Mouse (Mus musculus): ENCODE measurements at regions not wholly inside any gene's neighbourhood (a gene's known extent, or its start where the extent isn't known, plus 50 kb on each side); places are given as distances from the start of the nearest gene placed in this dataset.
"Not testable (repeated sequence)": the region's sequence is repeated elsewhere in the genome, so short reads cannot be mapped to it uniquely, and the experiment has no call there.

DNA sequence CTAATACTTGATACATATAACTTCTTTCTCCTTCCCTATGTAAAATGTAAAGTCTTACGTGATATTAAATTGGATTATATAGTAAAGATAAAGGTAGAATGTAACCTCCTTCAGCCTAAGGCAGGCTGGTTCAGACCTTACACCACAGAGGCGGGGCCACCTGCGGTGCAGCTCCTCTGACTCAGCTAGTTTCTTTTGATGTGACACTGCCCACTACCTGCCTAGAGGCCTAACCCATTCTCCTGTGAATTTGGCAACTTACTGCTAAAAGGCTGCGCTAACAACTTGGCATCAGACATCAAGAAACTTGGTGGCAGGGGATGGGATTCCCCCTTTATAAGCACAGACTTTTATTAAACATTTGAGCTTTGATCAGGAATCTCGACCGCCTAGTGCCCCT, 74.5 kb downstream of the Aasdhppt start:
- no peak for DNase-seq (ENCODE audit: low spot score in 2 of 2)

DNA sequence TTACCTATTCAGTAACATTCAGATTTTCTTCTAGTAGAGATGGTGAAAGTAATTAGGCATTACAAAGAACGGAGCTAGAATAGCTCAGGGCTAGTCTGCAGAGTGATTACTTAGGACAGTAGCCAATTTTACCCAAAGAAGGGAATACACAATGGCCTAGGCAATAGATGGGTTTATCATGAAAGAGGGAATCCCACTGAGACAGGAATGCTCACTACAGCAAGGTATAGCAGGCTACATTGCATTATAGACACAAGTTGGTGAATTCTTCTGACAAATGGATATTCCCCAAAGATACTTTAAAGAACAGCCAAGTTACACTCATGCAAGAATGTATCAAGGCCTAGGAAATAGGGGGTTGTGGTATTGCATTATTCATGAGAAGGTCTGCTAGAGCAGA, 94.7 kb downstream of the Aasdhppt start:
- not testable (repeated sequence) for DNase-seq (ENCODE audit: low spot score in 2 of 2)

GRCm38 (mm10) chr9:4209987-4210476, 99.2 kb downstream of the Aasdhppt start:
- DNase-seq (ENCODE audit: low spot score in 2 of 2) = no peak

DNA sequence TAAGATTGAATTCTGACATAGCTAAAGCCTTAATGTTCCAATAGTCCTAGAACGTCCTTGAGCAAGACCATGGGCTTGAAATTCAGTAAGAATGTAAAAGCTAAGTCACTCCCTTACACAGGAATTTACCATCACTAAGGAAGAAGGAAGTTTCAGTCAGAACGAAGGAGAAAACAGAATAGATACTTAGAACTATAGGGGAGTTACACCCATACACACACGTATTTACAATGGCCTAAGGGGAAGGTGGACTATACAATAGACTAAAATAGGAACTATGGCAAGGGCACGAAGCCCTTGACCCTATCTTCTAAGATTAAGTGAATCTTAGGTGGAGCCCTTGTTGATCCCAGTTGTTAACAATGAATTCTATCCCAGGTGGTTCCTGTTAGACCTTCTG, 116.5 kb downstream of the Aasdhppt start:
- not testable (repeated sequence) for DNase-seq (ENCODE audit: low spot score in 2 of 2)

DNA sequence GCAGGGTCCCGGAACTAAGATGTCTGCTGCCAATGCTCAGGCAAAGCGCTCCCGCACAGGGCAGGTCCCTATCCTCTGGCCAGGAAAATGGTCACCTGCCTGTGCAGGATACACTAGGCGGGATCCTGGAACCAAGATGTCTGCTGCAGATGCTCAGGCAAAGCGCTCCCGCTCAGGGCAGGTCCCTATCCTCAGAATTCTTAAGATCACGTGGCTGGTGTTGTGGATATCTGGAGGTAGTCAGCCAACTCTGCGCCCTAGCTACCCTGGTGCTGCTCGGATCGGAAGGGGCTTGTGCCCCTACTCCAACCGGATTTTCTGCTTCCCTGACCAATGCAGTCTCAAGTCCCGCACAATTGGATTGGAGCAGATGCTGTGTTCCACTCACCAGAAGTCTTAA, 153.3 kb downstream of the Aasdhppt start:
- DNase-seq (ENCODE audit: low spot score in 2 of 2) = not testable (repeated sequence)

DNA sequence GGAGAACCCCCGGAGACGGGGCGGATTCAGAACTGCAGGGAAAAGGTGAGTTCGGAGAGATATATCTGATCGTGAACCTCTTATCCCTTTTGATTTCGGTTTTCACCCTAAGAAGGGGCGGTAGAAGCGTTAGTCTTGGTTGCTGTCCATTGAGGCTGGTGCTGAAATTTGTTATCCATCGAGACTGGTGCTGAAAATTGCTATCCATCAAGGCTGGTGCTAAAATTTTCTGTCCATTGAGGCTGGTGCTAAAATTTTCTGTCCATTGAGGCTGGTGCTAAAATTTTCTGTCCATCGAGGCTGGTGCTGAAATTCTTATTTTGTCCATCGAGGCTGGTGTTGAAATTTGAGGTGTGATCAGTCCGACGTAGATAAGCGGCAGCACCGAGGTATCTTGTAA, 170.4 kb downstream of the Aasdhppt start:
- DNase-seq (ENCODE audit: low spot score in 2 of 2) = not testable (repeated sequence)

- DNase-seq (ENCODE audit: low spot score in 2 of 2) = no peak
These were observed 216.8 kb downstream of the Aasdhppt start for GRCm38 (mm10) chr9:4092518-4092917.

DNA sequence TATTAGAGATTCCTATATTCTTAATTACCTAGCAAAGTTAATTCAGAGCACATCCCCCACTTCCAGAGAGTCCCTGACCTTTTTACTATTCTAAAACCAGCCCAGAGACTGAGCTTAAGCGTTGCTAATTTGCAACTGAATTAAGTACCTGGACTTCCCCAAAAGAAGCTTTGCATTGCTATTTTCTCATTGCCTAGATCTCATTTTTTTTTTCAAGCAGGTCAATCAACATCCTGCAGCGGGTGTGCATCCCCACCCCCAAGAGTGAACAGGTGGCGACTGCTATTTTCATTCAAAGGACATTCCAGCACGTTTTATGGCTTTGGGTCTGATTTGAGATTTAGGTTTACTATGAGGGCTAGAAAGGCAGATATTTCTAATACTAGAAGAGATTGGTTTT, 226.6 kb downstream of the Aasdhppt start:
- not testable (repeated sequence) for DNase-seq (ENCODE audit: low spot score in 2 of 2)

GRCm38 (mm10) chr9:4061037-4061436, 248.2 kb downstream of the Aasdhppt start:
- peak; percentile 30 to 36 for DNase-seq (ENCODE audit: low spot score in 2 of 2)

- DNase-seq (ENCODE audit: low spot score in 2 of 2) = no peak
These were observed 260.5 kb downstream of the Aasdhppt start for GRCm38 (mm10) chr9:4048749-4049148.

- DNase-seq (ENCODE audit: low spot score in 2 of 2) = not testable (repeated sequence)
These were observed 261.6 kb downstream of the Aasdhppt start for GRCm38 (mm10) chr9:4047654-4048053.

- DNase-seq (ENCODE audit: low spot score in 2 of 2) = no peak
These were observed 268.2 kb downstream of the Aasdhppt start for GRCm38 (mm10) chr9:4040871-4041665.

GRCm38 (mm10) chr9:4027181-4027580, 282.1 kb downstream of the Aasdhppt start:
- not testable (repeated sequence) for DNase-seq (ENCODE audit: low spot score in 2 of 2)

DNA sequence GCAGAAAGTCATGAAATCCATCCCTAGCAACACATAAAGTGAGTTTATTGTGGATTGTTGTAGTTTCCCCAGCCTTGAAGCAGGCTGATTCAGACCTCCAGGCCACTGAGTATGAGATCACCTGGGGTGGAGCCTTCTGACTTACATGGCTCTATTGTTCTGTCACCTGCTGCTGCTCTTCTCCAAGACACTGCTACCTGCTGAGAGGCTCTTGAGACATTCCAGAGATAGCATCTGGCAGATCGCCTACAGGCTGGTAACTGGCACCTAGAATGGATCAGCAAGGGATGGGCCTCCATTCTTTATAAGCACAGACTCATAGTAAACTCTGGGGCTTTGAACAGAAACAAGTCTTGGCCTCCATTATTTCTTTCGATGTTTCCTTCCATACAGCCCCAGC, 289.2 kb downstream of the Aasdhppt start:
- DNase-seq (ENCODE audit: low spot score in 2 of 2) = no peak

DNA sequence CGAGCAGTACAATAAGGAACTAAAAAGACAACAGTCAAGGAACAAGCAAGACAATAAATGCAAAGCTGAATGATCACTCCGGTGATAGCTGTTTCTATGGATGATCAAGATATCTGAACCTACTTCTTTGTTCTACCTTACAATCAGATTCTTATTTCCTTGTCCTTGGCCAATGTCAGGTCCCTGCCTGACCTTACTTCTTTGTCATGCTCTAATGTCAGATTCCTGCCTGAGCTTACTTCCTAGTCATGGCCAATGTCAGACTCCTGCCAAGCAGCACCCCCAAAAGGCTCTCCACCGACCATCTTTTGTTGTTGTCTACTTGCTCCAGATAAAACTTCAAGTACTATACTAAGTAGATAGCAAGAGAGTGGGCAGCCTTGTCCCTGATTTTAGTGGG, 312.6 kb downstream of the Aasdhppt start:
- no peak for DNase-seq (ENCODE audit: low spot score in 2 of 2)

- DNase-seq (ENCODE audit: low spot score in 2 of 2) = not testable (repeated sequence)
These were observed 320.9 kb downstream of the Aasdhppt start for GRCm38 (mm10) chr9:3988383-3988782.

DNA sequence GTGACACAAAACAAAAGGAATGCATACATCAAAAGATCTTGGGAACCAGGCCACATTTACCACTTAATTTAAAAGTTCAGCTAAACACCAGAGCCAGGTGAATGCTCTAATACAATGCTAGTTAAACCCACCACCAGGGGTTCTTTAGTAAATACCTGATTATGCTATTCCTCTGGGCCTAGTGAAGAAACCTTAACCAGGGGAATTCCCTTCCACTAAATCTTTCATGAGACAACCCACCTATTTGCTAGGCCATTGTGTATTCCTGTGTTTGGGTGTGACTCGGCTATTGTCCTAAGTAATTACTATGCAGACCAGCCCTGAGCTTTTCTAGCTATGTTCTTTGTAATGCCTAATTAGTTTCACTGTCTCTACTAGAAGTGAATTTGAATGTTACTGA, 321.3 kb downstream of the Aasdhppt start:
- DNase-seq (ENCODE audit: low spot score in 2 of 2) = not testable (repeated sequence)

All from left cerebral cortex, adult 9 months (tissue).